Mouse (Mus musculus): ENCODE data around the gene Lrrc75a.

DNA sequence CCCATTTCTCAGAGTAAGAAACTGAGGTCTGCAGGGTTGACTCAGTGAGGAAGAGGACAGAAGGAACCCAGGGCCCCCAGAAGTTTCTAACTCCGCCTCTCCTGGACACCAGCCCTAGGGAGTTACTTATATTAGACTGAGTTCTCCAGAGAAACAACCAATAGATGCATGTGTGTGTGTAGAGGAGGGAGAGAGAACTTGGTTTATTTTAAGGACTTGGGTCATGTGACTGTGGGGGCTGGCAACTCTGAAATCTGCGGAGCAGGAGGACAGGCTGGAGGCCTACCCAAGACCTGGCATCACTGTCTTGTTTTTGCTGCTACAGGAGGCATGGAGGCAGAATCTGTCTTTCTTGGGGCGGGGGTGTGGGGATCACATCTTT is 11.5 kb downstream of the Lrrc75a start:
- TF ChIP-seq CTCF (IDR thresholded peaks at IDR 0.05; ENCODE audit: control insufficient read depth, insufficient read depth, low read length) (no peak), POLR2A (IDR thresholded peaks at IDR 0.05; ENCODE audit: borderline replicate concordance, control insufficient read depth, low read depth, low read length) (no peak)

Measured in bone marrow, adult 2 months (tissue).